Mouse (Mus musculus) lung, adult 18-20 months (tissue): ENCODE measurements around the gene Noa1.
A peak's percentile ranks its signal among the peaks of the same experiment; 100 is the strongest.

Experiments used
- DNase-seq, 2 experiments: peaks; one replicate each; pipeline ENCODE4 v3.0.0; 2022; ENCODE audit warnings: mixed read lengths in 2 of 2

The Noa1 gene

DNA sequence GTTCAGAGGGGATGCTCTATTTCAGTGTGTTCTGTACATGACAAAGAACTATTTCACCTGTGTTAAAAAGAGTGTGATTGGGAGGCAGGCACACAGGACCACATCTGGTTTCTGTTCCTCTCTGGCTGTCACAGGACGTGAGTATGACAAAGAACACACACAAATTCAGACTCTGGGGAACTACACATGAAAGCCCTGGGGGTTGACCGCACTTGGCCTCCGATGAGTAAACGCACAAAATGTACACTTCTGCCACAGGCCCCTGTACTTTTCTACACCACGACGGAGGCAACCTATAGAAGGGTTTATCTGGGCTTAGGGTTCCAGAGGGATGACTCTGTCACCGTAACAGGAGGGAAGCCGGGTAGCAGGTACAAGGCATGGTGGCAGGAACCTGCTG is 20.2 kb downstream of the Noa1 start:
- no peak for DNase-seq

GRCm38 (mm10) chr5:77287901-77288300 is 22.0 kb downstream of the Noa1 start:
- DNase-seq, result no peak

GRCm38 (mm10) chr5:77286904-77287303 is 23.0 kb downstream of the Noa1 start:
- DNase-seq, result no peak

DNA sequence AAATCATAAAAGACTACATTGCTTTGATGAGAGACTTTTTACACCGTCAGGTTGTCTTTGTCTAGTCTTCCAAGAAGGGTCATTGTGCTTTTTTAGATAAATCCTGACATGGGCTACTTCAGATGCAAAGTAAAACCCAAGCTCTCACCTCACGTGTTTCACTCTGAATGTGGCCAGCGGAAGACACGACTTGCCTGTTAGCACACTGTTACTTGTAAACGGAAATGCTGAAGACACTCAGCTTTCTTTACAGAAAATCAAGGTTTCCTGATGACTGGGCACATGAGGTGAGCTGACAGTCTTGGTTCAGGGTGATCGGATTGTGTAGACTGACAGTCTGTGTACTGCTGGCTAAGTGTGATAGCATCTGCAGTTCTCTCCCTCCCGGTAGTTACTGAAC is 24.2 kb downstream of the Noa1 start:
- DNase-seq, result no peak

DNA sequence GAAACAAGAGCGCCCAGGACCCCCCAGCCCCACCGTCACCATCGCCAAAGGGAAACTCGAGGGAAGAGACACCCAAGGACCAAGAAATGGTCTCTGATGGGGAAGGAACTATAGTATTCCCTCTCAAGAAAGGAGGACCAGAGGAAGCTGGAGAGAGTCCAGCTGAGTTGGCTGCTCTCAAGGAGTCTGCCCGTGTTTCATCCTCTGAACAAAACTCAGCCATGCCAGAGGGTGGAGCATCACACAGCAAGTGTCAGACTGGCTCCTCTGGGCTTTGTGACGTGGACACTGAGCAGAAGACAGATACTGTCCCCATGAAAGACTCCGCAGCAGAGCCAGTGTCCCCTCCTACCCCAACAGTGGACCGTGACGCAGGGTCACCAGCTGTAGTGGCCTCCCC is 27.6 kb downstream of the Noa1 start:
- DNase-seq, result no peak

DNA sequence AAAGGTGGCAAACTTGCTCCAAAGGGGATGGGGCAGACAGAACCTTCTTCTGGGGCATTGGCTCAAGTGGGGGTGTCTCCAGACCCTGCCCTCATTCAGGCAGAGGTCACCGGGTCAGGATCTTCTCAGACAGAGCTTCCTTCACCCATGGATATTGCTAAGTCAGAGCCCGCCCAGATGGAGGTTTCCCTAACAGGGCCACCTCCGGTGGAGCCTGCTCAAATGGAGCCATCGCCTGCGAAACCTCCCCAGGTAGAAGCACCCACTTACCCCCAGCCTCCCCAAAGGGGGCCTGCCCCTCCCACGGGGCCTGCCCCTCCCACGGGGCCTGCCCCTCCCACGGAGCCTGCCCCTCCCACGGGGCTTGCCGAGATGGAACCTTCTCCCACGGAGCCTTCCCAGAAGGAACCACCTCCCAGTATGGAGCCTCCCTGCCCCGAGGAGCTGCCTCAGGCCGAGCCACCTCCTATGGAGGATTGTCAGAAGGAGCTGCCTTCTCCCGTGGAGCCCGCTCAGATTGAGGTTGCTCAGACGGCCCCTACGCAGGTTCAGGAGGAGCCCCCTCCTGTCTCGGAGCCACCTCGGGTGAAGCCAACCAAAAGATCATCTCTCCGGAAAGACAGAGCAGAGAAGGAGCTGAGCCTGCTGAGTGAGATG is 28.2 kb downstream of the Noa1 start:
- no peak for DNase-seq

GRCm38 (mm10) chr5:77277204-77277603 is 32.7 kb downstream of the Noa1 start:
- DNase-seq, result no peak

DNA sequence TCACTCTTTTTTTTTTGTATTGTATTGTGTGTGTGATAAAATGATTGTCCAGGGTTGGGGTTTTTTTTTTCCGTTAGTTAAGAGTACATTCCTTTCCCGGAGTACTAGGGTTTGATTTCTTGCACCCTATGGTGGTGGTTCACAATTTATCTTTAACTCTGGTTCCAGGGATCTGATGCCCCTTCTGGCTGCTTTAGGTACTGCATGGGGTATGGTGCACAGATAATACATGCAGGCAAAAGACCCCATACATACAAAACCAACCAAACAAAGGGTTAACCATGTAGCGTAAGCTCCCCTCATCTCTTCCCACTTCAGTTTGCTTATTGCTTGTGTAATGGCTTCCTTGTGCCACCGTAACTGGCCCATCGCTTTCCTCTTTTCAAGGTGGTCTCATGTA is 33.9 kb downstream of the Noa1 start:
- peak in 1 of 2 experiments; percentile 19 for DNase-seq

DNA sequence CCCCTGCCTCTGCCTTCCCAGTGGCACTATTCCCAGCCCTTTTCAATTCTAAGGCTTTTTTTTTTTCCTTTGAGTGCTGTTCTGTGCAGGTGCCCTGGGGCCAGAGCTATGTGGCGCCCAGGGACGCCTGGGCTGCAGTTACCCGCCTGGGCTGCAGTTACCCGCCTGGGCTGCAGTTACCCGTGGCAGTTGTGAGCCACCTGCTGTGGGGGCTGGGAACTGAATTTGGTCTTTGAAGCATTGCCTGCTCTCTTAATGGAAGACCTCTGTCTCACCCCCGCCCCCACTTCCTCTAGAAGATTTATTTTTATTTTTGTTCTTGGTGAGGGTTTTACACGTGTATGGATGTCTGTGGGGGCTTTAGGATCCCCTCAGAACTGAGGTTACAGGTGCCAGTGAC is 36.7 kb downstream of the Noa1 start:
- no peak for DNase-seq

- DNase-seq, result no peak
These were observed 40.5 kb downstream of the Noa1 start for GRCm38 (mm10) chr5:77269399-77269798.

DNA sequence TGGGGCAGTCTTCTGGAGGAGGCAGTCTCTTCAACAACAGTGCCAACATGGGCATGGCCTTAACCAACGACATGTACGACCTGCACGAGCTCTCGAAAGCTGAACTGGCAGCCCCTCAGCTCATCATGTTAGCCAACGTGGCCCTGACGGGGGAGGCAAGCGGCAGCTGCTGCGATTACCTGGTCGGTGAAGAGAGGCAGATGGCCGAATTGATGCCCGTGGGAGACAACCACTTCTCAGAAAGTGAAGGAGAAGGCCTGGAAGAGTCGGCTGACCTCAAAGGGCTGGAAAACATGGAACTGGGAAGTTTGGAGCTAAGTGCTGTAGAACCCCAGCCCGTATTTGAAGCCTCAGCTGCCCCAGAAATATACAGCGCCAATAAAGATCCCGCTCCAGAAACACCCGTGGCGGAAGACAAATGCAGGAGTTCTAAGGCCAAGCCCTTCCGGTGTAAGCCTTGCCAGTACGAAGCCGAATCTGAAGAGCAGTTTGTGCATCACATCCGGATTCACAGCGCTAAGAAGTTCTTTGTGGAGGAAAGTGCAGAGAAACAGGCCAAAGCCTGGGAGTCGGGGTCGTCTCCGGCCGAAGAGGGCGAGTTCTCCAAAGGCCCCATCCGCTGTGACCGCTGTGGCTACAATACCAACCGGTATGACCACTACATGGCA is 41.8 kb downstream of the Noa1 start:
- DNase-seq, result no peak

DNA sequence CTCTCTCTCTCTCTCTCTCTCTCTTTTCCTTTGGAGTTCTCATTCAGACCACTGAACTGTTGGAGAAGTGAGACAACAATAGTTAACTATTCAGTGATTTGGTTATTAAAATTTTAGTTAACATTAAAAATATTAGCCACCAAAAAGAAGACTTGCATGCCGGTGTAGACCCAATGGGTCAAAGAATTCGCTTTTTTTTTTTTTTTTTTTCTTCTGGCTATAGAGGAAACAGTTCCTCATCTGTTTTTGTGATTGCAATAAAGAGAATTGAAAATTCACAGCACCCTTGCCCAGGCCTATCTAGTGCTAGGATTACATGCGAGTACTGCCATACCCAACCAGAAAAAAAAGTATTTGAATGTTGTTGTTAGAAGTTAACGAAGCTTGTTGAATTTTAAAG is 42.4 kb downstream of the Noa1 start:
- no peak for DNase-seq

DNA sequence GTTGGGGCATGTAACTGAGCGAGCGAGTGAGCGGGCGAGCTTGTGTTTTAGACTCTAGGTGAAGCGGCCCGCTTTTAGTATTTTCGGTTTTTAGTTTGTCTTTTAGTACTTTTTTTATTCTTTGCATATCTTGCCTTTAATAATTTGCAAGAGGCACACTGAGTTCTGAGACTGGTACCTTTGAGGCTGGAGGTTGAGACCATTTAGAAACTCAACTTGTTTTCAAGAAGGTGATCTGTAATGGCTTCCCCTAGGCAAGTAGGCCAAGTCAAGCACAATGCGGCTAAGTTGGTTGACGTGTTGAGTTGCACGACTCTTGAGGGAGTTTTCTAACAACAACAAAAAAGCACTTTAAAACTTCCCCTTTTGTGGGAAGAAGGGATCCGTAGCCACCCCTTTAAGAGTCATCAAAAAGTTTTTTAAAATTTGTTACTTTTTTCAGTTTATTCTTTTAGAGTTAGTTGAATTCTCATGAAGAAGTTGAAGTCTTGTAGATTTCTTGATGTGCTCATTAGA is 42.9 kb downstream of the Noa1 start:
- DNase-seq, result no peak

DNA sequence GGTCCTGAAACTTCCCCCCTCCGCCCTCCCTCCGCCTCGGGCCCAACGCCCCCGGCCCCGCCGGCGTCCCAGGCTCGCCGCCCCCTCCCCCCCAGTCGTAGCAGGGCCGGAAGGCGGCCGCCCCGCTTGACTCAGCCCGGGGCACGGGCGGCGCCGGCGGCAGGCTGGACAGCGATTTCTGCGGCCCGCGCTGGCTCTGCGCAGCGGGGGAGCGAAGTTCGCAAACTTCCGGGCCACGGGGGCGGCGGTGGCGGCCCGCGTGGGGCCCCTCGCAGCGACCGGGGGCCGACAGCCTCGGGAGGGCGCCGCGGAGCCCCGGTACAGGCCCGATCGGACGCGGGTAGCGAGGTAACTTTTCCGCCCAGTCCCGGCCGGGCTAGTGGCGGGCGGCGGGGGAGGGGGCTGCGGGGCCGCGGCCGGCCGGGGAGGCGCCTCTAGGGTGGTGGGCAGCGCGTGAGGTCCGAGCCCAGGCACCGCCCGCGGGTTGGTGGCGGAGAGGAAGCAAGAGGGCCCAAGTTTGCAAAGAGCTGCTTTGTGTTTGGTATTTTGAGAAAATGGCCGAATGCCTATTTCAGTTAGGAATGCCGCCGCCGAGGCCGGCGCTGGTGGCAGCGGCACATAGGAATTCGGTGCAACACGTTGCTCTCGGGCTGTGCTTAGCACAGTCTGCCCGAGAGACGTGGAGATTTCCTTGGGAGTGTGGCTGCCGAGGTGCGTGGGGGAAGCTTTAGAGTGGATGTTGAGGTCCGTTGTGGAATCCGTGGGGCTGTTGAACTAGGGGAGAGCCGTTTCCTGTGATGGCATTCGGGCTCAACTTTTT is 43.6 kb downstream of the Noa1 start:
- DNase-seq, result peak; percentile 49 to 54

- peak; percentile 73 to 77 for DNase-seq
These were observed 44.2 kb downstream of the Noa1 start for GRCm38 (mm10) chr5:77265671-77266065.

DNA sequence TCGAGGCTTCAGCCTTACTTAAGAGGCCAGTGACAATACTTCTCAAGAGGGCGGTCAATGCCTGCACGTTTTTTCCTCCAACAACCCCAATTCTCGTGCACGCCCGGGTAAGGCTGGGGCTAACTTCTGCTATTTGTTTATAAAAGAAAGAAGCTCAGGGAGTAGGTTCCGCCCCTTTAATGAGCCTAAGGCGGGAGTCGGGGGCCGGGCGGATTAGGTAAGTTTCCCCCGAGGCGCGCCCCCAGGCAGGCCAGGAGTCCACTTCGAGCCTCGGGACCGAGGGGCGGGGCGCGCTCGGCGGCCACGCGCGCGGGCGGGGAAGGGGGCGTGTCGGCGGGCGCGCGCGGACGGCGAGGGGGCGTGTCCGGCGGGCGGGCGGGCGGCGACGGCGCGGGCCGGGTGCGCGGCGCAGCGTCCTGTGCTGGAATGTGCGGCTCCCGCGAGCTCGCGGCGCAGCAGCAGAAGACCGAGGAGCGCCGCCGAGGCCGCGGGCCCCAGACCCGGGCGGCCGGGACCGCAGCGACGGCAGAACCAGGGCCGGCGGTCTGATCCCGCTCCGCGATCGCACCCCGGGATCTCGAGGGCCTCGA is 44.7 kb downstream of the Noa1 start, which contains the start of gene Rest:
TSS of gene Rest (plus strand) at position 411 of the 590 bp plus-strand sequence.
- peak; percentile 69 to 72 for DNase-seq

- DNase-seq, result no peak
These were observed 47.8 kb downstream of the Noa1 start for GRCm38 (mm10) chr5:77262105-77262504.

DNA sequence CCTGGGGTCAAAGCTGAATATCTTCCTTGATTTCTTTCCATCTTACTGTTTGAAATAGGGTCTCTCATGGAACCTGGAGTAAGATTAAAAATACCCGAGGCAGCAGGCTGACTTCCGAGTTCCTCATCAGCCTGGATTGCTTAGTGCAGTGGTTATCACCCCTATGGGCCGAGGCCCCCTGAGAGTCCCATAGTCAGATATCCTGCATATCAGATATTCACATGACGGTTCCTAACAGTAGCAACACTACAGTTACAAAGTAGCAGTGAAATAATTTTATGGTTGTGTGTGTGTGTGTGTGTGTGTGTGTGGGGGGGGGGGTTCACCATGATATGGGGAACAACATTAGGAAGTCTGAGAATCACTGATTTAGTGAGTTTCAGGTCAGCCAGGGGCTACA is 48.7 kb downstream of the Noa1 start:
- DNase-seq, result no peak

DNA sequence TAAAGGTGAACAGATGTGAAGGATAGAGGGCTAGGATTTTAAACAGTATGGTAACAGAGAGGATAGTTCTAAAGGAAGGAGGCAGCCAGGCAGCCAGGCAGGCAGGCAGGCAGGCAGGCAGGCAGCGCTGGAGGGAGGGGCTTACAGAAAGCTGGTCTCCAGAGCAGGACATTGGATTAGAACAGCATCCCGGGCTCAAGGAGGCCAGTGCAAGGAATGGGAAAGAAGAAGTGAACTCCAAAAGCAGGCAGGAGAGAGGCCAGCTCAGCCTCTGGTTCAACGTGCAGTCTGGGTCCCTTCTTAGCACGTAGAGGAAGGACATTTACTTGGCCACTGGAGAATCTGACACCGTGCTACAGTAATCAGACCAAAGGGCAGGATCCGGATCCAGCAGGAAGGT is 49.7 kb downstream of the Noa1 start:
- DNase-seq, result no peak

- DNase-seq, result no peak
These were observed 50.6 kb downstream of the Noa1 start for GRCm38 (mm10) chr5:77259315-77259714.

DNA sequence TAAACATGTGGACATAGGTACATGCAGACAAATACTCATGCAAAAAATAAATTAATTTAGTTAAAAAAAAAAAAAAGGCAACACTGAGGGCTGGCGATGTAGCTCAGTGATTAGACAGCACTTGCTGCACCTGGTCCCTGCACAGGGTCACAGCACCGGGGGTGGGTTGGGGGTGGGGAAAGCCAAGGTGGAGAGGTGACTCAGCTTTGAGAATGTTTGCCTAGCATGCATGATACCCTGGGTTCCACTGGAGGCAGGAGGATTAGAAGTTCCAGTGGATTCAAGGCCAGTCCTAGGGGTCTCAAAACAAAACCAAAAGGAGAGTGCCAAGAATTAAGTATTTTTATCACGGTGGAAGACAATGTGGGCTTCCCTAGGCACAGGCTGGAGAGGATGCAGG is 52.3 kb downstream of the Noa1 start:
- no peak for DNase-seq

GRCm38 (mm10) chr5:77254402-77254801 is 55.5 kb downstream of the Noa1 start:
- DNase-seq, result no peak

- DNase-seq, result no peak
These were observed 56.7 kb downstream of the Noa1 start for GRCm38 (mm10) chr5:77253154-77253553.
